Mouse (Mus musculus) neural tube, embryonic 14.5 days (tissue): ENCODE measurements around the gene Krt7. TPM values are rescaled to one million over a fixed set of nuclear protein-coding genes. Genes with fewer than 3 reads are reported as not detected.

Experiments used
- ATAC-seq: fragments of 200-750 bp; cut with Nextera tagmentation; 2 replicates; pipeline ENCODE4 v1.8.0; 2017; ENCODE audit warnings: low read depth, mild to moderate bottlenecking, moderate TSS enrichment, moderate library complexity
- H3K27ac ChIP-seq: fragments of 300-500 bp; sonication (generic); 2 replicates; pipeline ENCODE4 v1.5.1; 2014; ENCODE audit warnings: low read depth, mild to moderate bottlenecking, control low read depth, low read length, moderate library complexity, mixed read lengths
- H3K27me3 ChIP-seq: fragments of 300-500 bp; sonication (generic); 2 replicates; pipeline ENCODE4 v1.6.1; 2014; ENCODE audit warnings: low read length; ENCODE audit not compliant: control insufficient read depth, insufficient read depth
- H3K36me3 ChIP-seq: fragments of 300-500 bp; sonication (generic); 2 replicates; pipeline ENCODE4 v1.6.1; 2014; ENCODE audit warnings: low read length, mixed read lengths; ENCODE audit not compliant: control insufficient read depth, insufficient read depth
- H3K4me1 ChIP-seq: fragments of 300-500 bp; sonication (generic); 2 replicates; pipeline ENCODE4 v1.6.1; 2014; ENCODE audit warnings: low read length; ENCODE audit not compliant: control insufficient read depth, insufficient read depth
- H3K4me2 ChIP-seq: fragments of 300-500 bp; sonication (generic); 2 replicates; pipeline ENCODE4 v1.6.1; 2014; ENCODE audit warnings: mild to moderate bottlenecking, low read depth, low read length, control low read depth
- H3K4me3 ChIP-seq: fragments of 300-500 bp; sonication (generic); 2 replicates; pipeline ENCODE4 v1.5.1; 2014; ENCODE audit warnings: low read depth, low read length, control low read depth, mixed read lengths
- H3K9ac ChIP-seq: fragments of 300-500 bp; sonication (generic); replicated peaks from 2 replicates; pipeline ENCODE4 v1.6.1; 2014; ENCODE audit warnings: low read depth, mild to moderate bottlenecking, control low read depth, low read length, mixed read lengths
- H3K9me3 ChIP-seq: fragments of 300-500 bp; sonication (generic); 2 replicates; pipeline ENCODE4 v1.6.1; 2016; ENCODE audit warnings: low read length; ENCODE audit not compliant: control insufficient read depth
- WGBS: fragments of 180-500 bp; shearing (Covaris S2); extraction: QIAGEN DNeasy Blood & Tissue Kit; methylation state at CpG from one replicate; pipeline ENCODE4 v1.1.7; 2014; 5-methylcytosine and 5-hydroxymethylcytosine counted together
- polyA plus RNA-seq: library from polyadenylated mRNA; unstranded; fragments of >200 nt; fragmentation: Nextera tagmentation; extraction: Ambion mirVana; gene quantifications from 2 replicates; pipeline ENCODE4 v1.2.1, GENCODE M21; 2014

The Krt7 gene
- polyA plus RNA-seq, 1 experiment from 2014 or later, result 0.33 TPM

- no peaks in the 10 kb centered on the region for H3K4me1 ChIP-seq
- H3K4me2 ChIP-seq, result no peak overlapping the region
- no peak overlapping the region for H3K27ac ChIP-seq
- ATAC-seq, result no peak
- H3K27me3 ChIP-seq, result no peaks in the 10 kb centered on the region
- 86% methylated on average over 6 of the region's 6 CpGs for WGBS
- H3K4me3 ChIP-seq, result no peak overlapping the region
- no peak overlapping the region for H3K9ac ChIP-seq
- no peaks in the 10 kb centered on the region for H3K9me3 ChIP-seq
- no peaks in the 10 kb centered on the region for H3K36me3 ChIP-seq
Measured at GRCm38 (mm10) chr15:101368015-101368414, 42.8 kb upstream of the Krt7 start.

GRCm38 (mm10) chr15:101368502-101369381 lies 42.1 kb upstream of the Krt7 start:
- no peaks in the 10 kb centered on the region for H3K4me1 ChIP-seq
- no peaks in the 10 kb centered on the region for H3K36me3 ChIP-seq
- H3K27ac ChIP-seq, result no peak overlapping the region
- WGBS, result 78% methylated on average over 11 of the region's 11 CpGs
- no peaks in the 10 kb centered on the region for H3K27me3 ChIP-seq
- ATAC-seq, result no peak
- no peak overlapping the region for H3K4me3 ChIP-seq
- H3K9me3 ChIP-seq, result no peaks in the 10 kb centered on the region
- no peak overlapping the region for H3K9ac ChIP-seq
- H3K4me2 ChIP-seq, result no peak overlapping the region

GRCm38 (mm10) chr15:101369382-101370100 lies 41.3 kb upstream of the Krt7 start:
- no peak overlapping the region for H3K4me2 ChIP-seq
- no peak for ATAC-seq
- H3K27ac ChIP-seq, result no peak overlapping the region
- no peak overlapping the region for H3K9ac ChIP-seq
- H3K4me3 ChIP-seq, result no peak overlapping the region
- H3K27me3 ChIP-seq, result no peaks in the 10 kb centered on the region
- no peaks in the 10 kb centered on the region for H3K9me3 ChIP-seq
- no peaks in the 10 kb centered on the region for H3K4me1 ChIP-seq
- WGBS, result 42% methylated on average over 12 of the region's 12 CpGs
- no peaks in the 10 kb centered on the region for H3K36me3 ChIP-seq

GRCm38 (mm10) chr15:101370101-101370911 lies 40.5 kb upstream of the Krt7 start, which contains the start of gene Krt80:
Gene Krt80, minus strand, starts transcription at chr15:101370162.
- H3K4me1 ChIP-seq, result no peaks in the 10 kb centered on the region
- H3K4me3 ChIP-seq, result no peak within 1 kb of the TSS
- no peak within 1 kb of the TSS for H3K9ac ChIP-seq
- H3K4me2 ChIP-seq, result no peak within 1 kb of the TSS
- no peak for ATAC-seq
- H3K36me3 ChIP-seq, result no peaks in the 10 kb centered on the region
- H3K9me3 ChIP-seq, result no peaks in the 10 kb centered on the region
- no peak within 1 kb of the TSS for H3K27ac ChIP-seq
- H3K27me3 ChIP-seq, result no peaks in the 10 kb centered on the region
- WGBS, result 59% methylated on average over 22 of the region's 22 CpGs

- Histone ChIP-seq H3K27me3 (no peaks in the 10 kb centered on the region), H3K9ac (no peak overlapping the region), H3K4me2 (no peak overlapping the region), H3K9me3 (no peaks in the 10 kb centered on the region), H3K36me3 (no peaks in the 10 kb centered on the region), H3K27ac (no peak overlapping the region), H3K4me1 (no peaks in the 10 kb centered on the region), H3K4me3 (no peak overlapping the region)
- WGBS, result 89% methylated on average over 15 of the region's 15 CpGs
- no peak for ATAC-seq
Measured at GRCm38 (mm10) chr15:101371141-101371985, 39.5 kb upstream of the Krt7 start.

- no peak for ATAC-seq
- Histone ChIP-seq H3K27me3 (no peaks in the 10 kb centered on the region), H3K4me1 (no peaks in the 10 kb centered on the region), H3K9me3 (no peaks in the 10 kb centered on the region), H3K4me3 (no peak overlapping the region), H3K4me2 (no peak overlapping the region), H3K36me3 (no peaks in the 10 kb centered on the region), H3K9ac (no peak overlapping the region), H3K27ac (no peak overlapping the region)
- WGBS, result 75% methylated on average over 7 of the region's 7 CpGs
Measured at GRCm38 (mm10) chr15:101372131-101372977, 38.5 kb upstream of the Krt7 start.

- Histone ChIP-seq H3K9me3 (no peaks in the 10 kb centered on the region), H3K36me3 (no peaks in the 10 kb centered on the region), H3K27me3 (no peaks in the 10 kb centered on the region), H3K27ac (no peak overlapping the region), H3K4me2 (no peak overlapping the region), H3K9ac (no peak overlapping the region), H3K4me3 (no peak overlapping the region), H3K4me1 (no peaks in the 10 kb centered on the region)
- 89% methylated on average over 16 of the region's 16 CpGs for WGBS
- no peak for ATAC-seq
Measured at GRCm38 (mm10) chr15:101373286-101373898, 37.5 kb upstream of the Krt7 start.
